Mouse (Mus musculus) ES-Bruce4 (cell line): ENCODE data around the gene Rpl19. TPM values are rescaled to one million over a fixed set of nuclear protein-coding genes. Genes with fewer than 3 reads are reported as not detected.

Experiments used
- H3K27ac ChIP-seq: 2 replicates; pipeline ENCODE4 v1.5.1; 2012; ENCODE audit warnings: low read length, inconsistent platforms; ENCODE audit not compliant: insufficient read depth
- H3K27me3 ChIP-seq: 2 replicates; pipeline ENCODE4 v1.6.1; 2012; ENCODE audit warnings: mild to moderate bottlenecking, low read length, inconsistent platforms; ENCODE audit not compliant: control insufficient read depth, poor library complexity, insufficient read depth, severe bottlenecking
- H3K36me3 ChIP-seq: 2 replicates; pipeline ENCODE4 v1.6.1; 2012; ENCODE audit warnings: inconsistent platforms, mild to moderate bottlenecking, low read length, moderate library complexity; ENCODE audit not compliant: control insufficient read depth, poor library complexity, insufficient read depth, severe bottlenecking
- H3K4me1 ChIP-seq: one replicate; pipeline ENCODE4 v1.8.1; 2011; ENCODE audit warnings: low read length; ENCODE audit not compliant: control insufficient read depth, insufficient read depth
- H3K4me3 ChIP-seq: 2 replicates; pipeline ENCODE4 v1.5.1; 2011; ENCODE audit warnings: low read depth, mild to moderate bottlenecking, low read length
- H3K9ac ChIP-seq: 2 replicates; pipeline ENCODE4 v1.6.1; 2012; ENCODE audit warnings: low read depth, mild to moderate bottlenecking, inconsistent platforms; ENCODE audit not compliant: poor library complexity, severe bottlenecking
- H3K9me3 ChIP-seq: replicated peaks from 2 replicates; pipeline ENCODE4 v1.6.1; 2012; ENCODE audit warnings: mild to moderate bottlenecking, low read length, inconsistent platforms; ENCODE audit not compliant: control insufficient read depth, poor library complexity, insufficient read depth, severe bottlenecking
- CTCF ChIP-seq: IDR thresholded peaks from one replicate; pipeline ENCODE4 v1.8.1; 2011; ENCODE audit warnings: low read depth, low read length
- EP300 ChIP-seq: IDR thresholded peaks from 2 replicates; pipeline ENCODE4 v1.6.1; 2011; ENCODE audit warnings: low read depth, low read length; ENCODE audit not compliant: insufficient read depth
- POLR2A ChIP-seq: IDR thresholded peaks from one replicate; pipeline ENCODE4 v1.8.1; 2011; ENCODE audit warnings: low read length; ENCODE audit not compliant: insufficient read depth
- polyA plus RNA-seq: library from polyadenylated mRNA; stranded (reverse); fragments of >200 nt; gene quantifications from 2 replicates; pipeline ENCODE4 v1.2.4, GENCODE M21; 2011; ENCODE audit warnings: low read depth; ENCODE audit not compliant: missing spikeins, insufficient read depth, insufficient read length

Gene Rpl19
- polyA plus RNA-seq, 1 experiment, result 2,020 TPM

DNA sequence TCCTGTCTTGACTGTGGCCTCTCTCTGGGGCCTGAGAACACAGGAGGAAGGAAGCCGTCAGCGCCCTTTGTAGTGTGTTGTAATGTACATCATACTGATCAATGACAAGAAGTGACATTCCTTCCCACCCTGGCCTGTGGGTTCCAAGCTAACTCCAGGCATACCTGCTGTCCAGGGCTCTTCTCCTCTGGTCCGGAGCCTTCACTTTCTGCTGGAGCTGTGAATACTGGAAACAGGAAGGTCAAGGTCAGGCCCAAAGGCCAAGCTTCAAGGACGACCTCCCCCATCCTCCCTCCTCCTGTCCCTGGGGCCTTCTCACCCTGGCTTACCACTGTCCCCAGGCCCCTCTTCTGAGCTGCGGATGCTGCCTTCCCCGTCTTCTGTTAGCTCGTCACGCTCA lies 14.5 kb downstream of the Rpl19 start:
- Histone ChIP-seq H3K4me3 (no peak overlapping the region), H3K36me3 (no peaks in the 10 kb centered on the region), H3K27me3 (no peaks in the 10 kb centered on the region), H3K9me3 (no peaks in the 10 kb centered on the region), H3K4me1 (peaks cover 10% of the 10 kb centered on the region), H3K9ac (no peak overlapping the region), H3K27ac (no peak overlapping the region)
- TF ChIP-seq POLR2A (no peak), EP300 (no peak), CTCF (no peak)

GRCm38 (mm10) chr11:98042741-98043140 lies 16.2 kb downstream of the Rpl19 start:
- Histone ChIP-seq H3K27me3 (no peaks in the 10 kb centered on the region), H3K9ac (no peak overlapping the region), H3K36me3 (no peaks in the 10 kb centered on the region), H3K9me3 (no peaks in the 10 kb centered on the region), H3K27ac (no peak overlapping the region), H3K4me3 (no peak overlapping the region), H3K4me1 (peaks cover 8% of the 10 kb centered on the region)
- TF ChIP-seq EP300 (no peak), CTCF (no peak), POLR2A (no peak)

DNA sequence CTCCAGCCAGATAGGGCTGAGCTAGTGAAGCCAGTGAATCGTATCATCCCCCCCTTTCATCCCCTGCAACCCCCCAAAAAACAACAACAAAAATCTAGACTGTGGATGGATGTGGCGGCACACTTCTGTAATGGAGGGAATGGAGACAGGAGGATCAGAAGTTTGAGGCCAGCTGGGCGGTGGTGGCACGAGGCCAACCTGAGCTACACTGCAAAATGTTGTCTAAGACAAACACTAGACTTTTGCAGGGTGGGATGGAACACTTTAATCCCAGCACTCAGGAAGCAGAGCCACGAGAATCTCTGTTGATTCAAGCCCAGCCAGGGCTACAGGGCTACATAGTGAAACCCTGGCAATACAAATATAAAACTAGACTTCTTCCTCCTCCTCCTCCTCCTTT lies 17.6 kb downstream of the Rpl19 start:
- Histone ChIP-seq H3K4me3 (no peak overlapping the region), H3K27ac (no peak overlapping the region), H3K9ac (peak overlapping the region; percentile 29; the same call in 1 of the 2 replicates), H3K27me3 (no peaks in the 10 kb centered on the region), H3K36me3 (no peaks in the 10 kb centered on the region), H3K4me1 (peaks cover 8% of the 10 kb centered on the region), H3K9me3 (no peaks in the 10 kb centered on the region)
- TF ChIP-seq CTCF (no peak), EP300 (no peak), POLR2A (no peak)

DNA sequence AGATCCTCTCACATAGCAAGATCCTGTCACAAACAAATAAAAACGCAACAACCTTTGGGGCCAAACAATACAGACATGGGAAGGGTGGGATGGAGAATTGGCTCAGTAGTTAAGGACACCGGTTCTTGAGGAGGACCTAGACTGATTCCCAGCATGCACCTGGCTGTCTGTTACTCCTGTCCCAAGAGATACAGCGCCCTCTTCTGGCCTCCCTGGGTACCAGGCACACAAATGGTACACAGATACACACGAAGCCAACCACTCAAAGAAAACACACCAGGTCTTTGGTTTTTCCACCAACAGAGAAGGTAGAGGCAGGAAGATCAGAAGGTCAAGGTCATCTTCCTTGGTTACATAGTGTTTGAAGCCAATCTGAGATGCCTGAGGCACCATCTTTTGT lies 19.1 kb downstream of the Rpl19 start:
- no peak overlapping the region for H3K27ac ChIP-seq
- no peaks in the 10 kb centered on the region for H3K9me3 ChIP-seq
- no peak overlapping the region for H3K4me3 ChIP-seq
- peaks cover 9% of the 10 kb centered on the region for H3K4me1 ChIP-seq
- H3K27me3 ChIP-seq, result no peaks in the 10 kb centered on the region
- TF ChIP-seq EP300, result no peak
- TF ChIP-seq POLR2A, result no peak
- TF ChIP-seq CTCF, result peak; percentile 79
- H3K36me3 ChIP-seq, result no peaks in the 10 kb centered on the region
- no peak overlapping the region for H3K9ac ChIP-seq

DNA sequence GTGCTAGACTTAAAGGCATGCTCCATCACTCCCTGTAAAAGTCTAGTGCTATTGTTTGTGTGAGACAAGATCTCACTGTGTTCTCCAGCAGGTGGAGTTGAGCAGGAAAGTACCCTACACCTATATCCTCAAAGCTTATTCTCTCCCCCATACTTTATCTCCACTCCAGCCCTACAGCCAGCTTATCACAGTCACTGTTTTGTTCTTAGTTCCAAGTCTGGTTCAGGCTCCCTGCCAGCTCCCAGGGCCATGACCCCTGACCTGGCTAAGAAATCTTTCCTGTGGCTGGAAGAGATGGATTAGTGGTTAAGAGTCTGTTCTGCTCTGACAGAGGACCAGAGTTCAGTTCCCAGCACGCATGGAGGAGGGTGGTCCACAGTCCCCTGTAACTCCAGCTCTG lies 20.0 kb downstream of the Rpl19 start:
- Histone ChIP-seq H3K36me3 (no peaks in the 10 kb centered on the region), H3K27me3 (no peaks in the 10 kb centered on the region), H3K9ac (no peak overlapping the region), H3K27ac (no peak overlapping the region), H3K9me3 (no peaks in the 10 kb centered on the region), H3K4me3 (no peak overlapping the region), H3K4me1 (peaks cover 8% of the 10 kb centered on the region)
- TF ChIP-seq EP300, result no peak
- TF ChIP-seq CTCF, result no peak
- no peak for TF ChIP-seq POLR2A

DNA sequence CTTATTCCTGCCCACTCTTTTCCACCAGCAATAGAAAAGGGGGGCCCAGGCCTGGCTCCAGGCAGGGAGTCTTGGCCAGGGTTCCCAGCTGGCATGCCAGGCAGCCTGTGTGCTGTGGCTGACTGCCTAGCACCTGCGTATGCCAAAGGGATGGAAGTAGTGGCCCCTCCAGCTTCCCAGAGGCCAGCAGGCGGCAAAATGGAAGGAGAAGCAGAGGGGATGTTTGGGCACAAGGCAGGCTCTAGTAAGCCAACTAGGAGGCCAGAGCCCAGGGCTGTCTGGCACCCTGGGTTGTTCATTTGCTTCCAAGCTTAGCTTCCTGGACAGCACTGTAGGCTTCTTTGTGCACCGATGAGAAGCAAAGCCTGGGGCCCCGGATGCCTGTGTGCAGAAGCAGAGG lies 21.2 kb downstream of the Rpl19 start:
- H3K4me3 ChIP-seq, result no peak overlapping the region
- H3K4me1 ChIP-seq, result peaks cover 6% of the 10 kb centered on the region
- H3K9ac ChIP-seq, result no peak overlapping the region
- no peak overlapping the region for H3K27ac ChIP-seq
- H3K27me3 ChIP-seq, result peaks cover 3% of the 10 kb centered on the region
- no peaks in the 10 kb centered on the region for H3K36me3 ChIP-seq
- TF ChIP-seq POLR2A (no peak), EP300 (no peak), CTCF (no peak)
- no peaks in the 10 kb centered on the region for H3K9me3 ChIP-seq
